Mouse (Mus musculus): Measurements from ENCODE around the gene Myh15. TPM values are rescaled to one million over a fixed set of nuclear protein-coding genes. Genes with fewer than 3 reads are reported as not detected.

Gene Myh15
- polyA plus RNA-seq (2012; rRNA removed): not detected in 2 replicates
- not detected in 2 replicates for polyA plus RNA-seq (2014; fragmentation: Nextera tagmentation; extraction: Ambion mirVana)

DNA sequence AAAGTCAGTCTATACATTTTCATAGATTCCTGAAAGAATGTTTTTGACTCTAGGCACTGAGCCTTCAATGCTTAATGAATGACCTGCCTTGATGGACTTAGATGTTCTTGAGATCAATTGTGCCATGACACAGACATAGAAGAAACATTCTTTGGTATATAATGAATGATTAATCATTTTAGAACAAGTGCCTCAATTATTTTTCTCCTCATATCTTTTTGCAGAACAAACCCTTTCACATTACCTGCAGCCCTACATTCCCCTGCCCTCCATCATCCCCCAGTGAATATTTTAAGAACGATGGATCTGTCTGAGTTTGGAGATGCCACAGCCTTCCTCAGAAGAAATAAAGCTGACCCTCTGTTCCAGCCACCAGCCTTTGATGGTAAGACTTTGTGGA is at the start of gene Myh15:
Gene Myh15, plus strand, starts transcription at position 301 of the 400 bp plus-strand sequence.
- Histone ChIP-seq H3K4me3 (ENCODE audit: insufficient read depth in 1 of 2, low read depth in 2 of 2, low read length in 2 of 2) (no peak within 1 kb of the TSS), H3K4me2 (ENCODE audit: low read depth) (no peak within 1 kb of the TSS), H3K36me3 (replicated peaks; ENCODE audit: control insufficient read depth, insufficient read depth, low read depth) (no peaks in the 10 kb centered on the region), H3K4me1 (replicated peaks; ENCODE audit: control insufficient read depth in 2 of 2, insufficient read depth in 2 of 2, low read length in 1 of 2) (no peaks in the 10 kb centered on the region), H3K9me3 (ENCODE audit: control insufficient read depth, low read length) (no peaks in the 10 kb centered on the region), H3K27ac (no peak within 1 kb of the TSS), H3K9ac (replicated peaks) (no peak within 1 kb of the TSS), H3K27me3 (ENCODE audit: control insufficient read depth, insufficient read depth, low read length) (no peaks in the 10 kb centered on the region)
- ATAC-seq (ENCODE audit: insufficient read depth) (no peak), DNase-seq (ENCODE audit: low read depth in 3 of 3, low spot score in 3 of 3) (no peak)
- 79% methylated on average over 1 of the region's 1 CpGs for WGBS (ENCODE audit: insufficient replicate concordance)
- TF ChIP-seq CTCF (IDR thresholded peaks at IDR 0.05; ENCODE audit: low read depth) (no peak), EP300 (IDR thresholded peaks at IDR 0.05; ENCODE audit: low read depth) (no peak)

DNA sequence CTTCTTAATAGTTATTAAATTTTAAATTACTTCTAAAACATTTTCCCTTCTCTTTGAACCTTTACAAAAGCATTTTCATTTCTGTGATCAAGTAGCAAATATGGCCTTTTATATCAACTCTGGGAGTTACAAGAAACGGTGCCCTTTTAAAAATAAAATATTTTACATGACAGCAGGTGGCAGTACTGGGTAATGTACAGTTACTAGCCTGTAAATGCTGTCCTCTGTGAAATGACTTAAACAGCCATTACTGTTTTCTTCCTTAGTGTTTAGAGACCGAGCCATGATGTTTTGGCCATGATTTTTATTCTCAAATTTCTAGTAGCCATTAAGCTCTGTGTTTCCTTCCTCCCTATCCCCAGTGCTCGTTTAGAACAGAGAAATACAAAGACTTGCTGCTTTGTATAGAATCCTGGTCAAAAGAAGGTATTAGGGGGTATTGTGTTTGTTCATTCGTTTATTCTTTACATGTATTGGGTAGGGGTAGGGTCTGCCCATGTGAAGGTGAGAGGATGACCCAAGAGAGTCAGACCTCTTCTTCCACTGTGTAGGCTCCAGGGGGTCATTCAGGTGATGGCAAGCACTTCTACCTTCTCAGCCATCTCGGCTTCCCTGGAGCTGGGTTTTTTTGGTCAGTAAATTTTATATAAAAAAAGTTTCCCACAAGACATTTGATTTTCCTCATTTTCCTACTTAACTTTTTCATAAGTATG is 40.5 kb upstream of the Myh15 start:
- no peak overlapping the region for H3K4me2 ChIP-seq (ENCODE audit: low read depth)
- no peak overlapping the region for H3K27ac ChIP-seq
- ATAC-seq (ENCODE audit: insufficient read depth): no peak
- H3K9ac ChIP-seq (replicated peaks): no peak overlapping the region
- no peaks in the 10 kb centered on the region for H3K4me1 ChIP-seq (replicated peaks; ENCODE audit: control insufficient read depth in 2 of 2, insufficient read depth in 2 of 2, low read length in 1 of 2)
- no peaks in the 10 kb centered on the region for H3K9me3 ChIP-seq (ENCODE audit: control insufficient read depth, low read length)
- no peak for DNase-seq (ENCODE audit: low read depth in 3 of 3, low spot score in 3 of 3)
- H3K36me3 ChIP-seq (replicated peaks; ENCODE audit: control insufficient read depth, insufficient read depth, low read depth): peaks cover 41% of the 10 kb centered on the region
- WGBS (ENCODE audit: insufficient replicate concordance): 74% methylated on average over 5 of the region's 5 CpGs
- H3K4me3 ChIP-seq (ENCODE audit: insufficient read depth in 1 of 2, low read depth in 2 of 2, low read length in 2 of 2): no peak overlapping the region
- TF ChIP-seq CTCF (IDR thresholded peaks at IDR 0.05; ENCODE audit: low read depth): no peak
- no peak for TF ChIP-seq EP300 (IDR thresholded peaks at IDR 0.05; ENCODE audit: low read depth)
- no peaks in the 10 kb centered on the region for H3K27me3 ChIP-seq (ENCODE audit: control insufficient read depth, insufficient read depth, low read length)

DNA sequence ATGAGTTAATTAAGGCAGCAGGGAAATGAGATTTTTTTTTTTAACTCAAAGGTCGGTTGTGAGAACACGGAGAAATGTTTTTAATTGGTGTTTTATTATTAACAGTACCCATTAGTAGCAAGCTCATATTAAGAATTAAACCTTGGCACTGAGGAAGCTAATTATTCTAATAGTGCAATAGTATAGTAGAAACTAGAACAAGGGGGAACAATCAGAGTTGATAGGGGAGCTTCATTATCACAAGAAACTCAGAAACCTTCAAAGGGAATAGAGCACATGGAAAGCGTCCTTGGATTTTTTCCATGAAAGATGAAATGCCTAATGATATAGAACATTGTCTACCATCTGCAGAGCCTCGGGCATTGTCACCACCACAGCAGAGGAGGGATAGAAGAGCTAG is 21.4 kb upstream of the Myh15 start:
- Histone ChIP-seq H3K4me2 (ENCODE audit: low read depth) (no peak overlapping the region), H3K9me3 (ENCODE audit: control insufficient read depth, low read length) (no peaks in the 10 kb centered on the region), H3K9ac (replicated peaks) (no peak overlapping the region), H3K27me3 (ENCODE audit: control insufficient read depth, insufficient read depth, low read length) (no peaks in the 10 kb centered on the region), H3K27ac (no peak overlapping the region), H3K4me1 (replicated peaks; ENCODE audit: control insufficient read depth in 2 of 2, insufficient read depth in 2 of 2, low read length in 1 of 2) (no peaks in the 10 kb centered on the region), H3K36me3 (replicated peaks; ENCODE audit: control insufficient read depth, insufficient read depth, low read depth) (no peaks in the 10 kb centered on the region), H3K4me3 (ENCODE audit: insufficient read depth in 1 of 2, low read depth in 2 of 2, low read length in 2 of 2) (no peak overlapping the region)
- no peak for DNase-seq (ENCODE audit: low read depth in 3 of 3, low spot score in 3 of 3)
- ATAC-seq (ENCODE audit: insufficient read depth): no peak
- WGBS (ENCODE audit: insufficient replicate concordance): 58% methylated on average over 4 of the region's 4 CpGs
- TF ChIP-seq CTCF (IDR thresholded peaks at IDR 0.05; ENCODE audit: low read depth): no peak
- TF ChIP-seq EP300 (IDR thresholded peaks at IDR 0.05; ENCODE audit: low read depth): no peak

DNA sequence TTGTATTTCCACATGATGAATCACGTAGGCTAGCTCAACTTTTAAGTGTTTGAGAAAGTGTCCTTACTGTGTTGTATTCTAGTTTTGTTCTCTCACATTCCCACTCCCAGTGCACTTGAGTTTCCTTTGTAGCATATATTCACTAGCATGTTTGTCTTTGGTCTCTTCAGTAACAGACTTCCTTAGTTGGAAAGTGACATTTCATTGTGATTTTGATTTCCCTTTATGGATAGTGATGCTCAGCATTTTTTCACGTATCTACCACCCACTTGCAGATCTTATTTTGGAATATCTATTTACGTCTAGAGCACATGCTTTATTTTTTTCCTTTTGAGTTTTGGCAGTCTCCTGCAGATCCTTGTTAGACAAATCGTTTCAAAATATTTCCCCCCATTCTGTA is 19.5 kb upstream of the Myh15 start:
- WGBS (ENCODE audit: insufficient replicate concordance): 59% methylated on average over 4 of the region's 4 CpGs
- ATAC-seq (ENCODE audit: insufficient read depth): no peak
- TF ChIP-seq CTCF (IDR thresholded peaks at IDR 0.05; ENCODE audit: low read depth) (no peak), EP300 (IDR thresholded peaks at IDR 0.05; ENCODE audit: low read depth) (no peak)

DNA sequence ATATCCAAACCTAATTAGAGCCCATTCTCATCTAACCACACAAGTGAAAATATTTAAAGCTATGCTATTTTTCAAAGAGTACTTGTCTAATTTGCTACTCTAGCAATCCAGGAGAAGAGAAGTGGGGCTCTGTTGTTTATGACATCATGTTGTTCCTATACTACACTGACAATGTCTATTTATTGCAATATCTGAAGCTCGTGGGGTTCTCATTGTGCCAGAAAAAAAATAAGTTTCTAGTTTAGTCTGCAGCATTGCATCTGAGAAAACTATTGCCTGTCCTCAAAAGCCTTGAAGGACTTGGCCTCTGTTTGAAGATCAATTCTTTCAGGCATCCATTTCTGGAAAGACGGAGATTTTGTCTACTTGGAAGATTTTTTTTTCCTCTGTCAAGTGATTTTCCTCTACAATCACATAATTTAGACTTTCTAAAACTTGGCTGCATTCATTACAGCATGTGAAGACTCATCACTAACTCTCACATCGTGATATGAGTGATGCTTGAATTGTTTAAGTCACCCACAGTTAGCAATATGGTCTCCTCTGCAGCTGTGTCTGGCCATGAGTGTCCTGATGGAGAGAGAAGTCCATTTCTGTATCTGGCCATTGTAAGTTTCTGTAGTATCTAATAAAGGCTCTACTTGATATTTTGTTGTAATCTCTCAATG is 16.6 kb upstream of the Myh15 start:
- no peak for ATAC-seq (ENCODE audit: insufficient read depth)
- TF ChIP-seq EP300 (IDR thresholded peaks at IDR 0.05; ENCODE audit: low read depth): no peak
- H3K4me1 ChIP-seq (replicated peaks; ENCODE audit: control insufficient read depth in 2 of 2, insufficient read depth in 2 of 2, low read length in 1 of 2): no peaks in the 10 kb centered on the region
- H3K36me3 ChIP-seq (replicated peaks; ENCODE audit: control insufficient read depth, insufficient read depth, low read depth): no peaks in the 10 kb centered on the region
- DNase-seq (ENCODE audit: low read depth in 3 of 3, low spot score in 3 of 3): no peak
- H3K9ac ChIP-seq (replicated peaks): no peak overlapping the region
- H3K4me3 ChIP-seq (ENCODE audit: insufficient read depth in 1 of 2, low read depth in 2 of 2, low read length in 2 of 2): no peak overlapping the region
- no peak overlapping the region for H3K4me2 ChIP-seq (ENCODE audit: low read depth)
- WGBS (ENCODE audit: insufficient replicate concordance): 57% methylated on average over 3 of the region's 3 CpGs
- H3K27ac ChIP-seq: no peak overlapping the region
- H3K9me3 ChIP-seq (ENCODE audit: control insufficient read depth, low read length): no peaks in the 10 kb centered on the region
- no peaks in the 10 kb centered on the region for H3K27me3 ChIP-seq (ENCODE audit: control insufficient read depth, insufficient read depth, low read length)

More for the DNA sequence above, 19.5 kb upstream of the Myh15 start:
- Histone ChIP-seq H3K4me3 (ENCODE audit: insufficient read depth in 1 of 2, low read depth in 2 of 2, low read length in 2 of 2) (no peak overlapping the region), H3K27me3 (ENCODE audit: control insufficient read depth, insufficient read depth, low read length) (no peaks in the 10 kb centered on the region), H3K4me1 (replicated peaks; ENCODE audit: control insufficient read depth in 2 of 2, insufficient read depth in 2 of 2, low read length in 1 of 2) (no peaks in the 10 kb centered on the region), H3K4me2 (ENCODE audit: low read depth) (no peak overlapping the region), H3K36me3 (replicated peaks; ENCODE audit: control insufficient read depth, insufficient read depth, low read depth) (no peaks in the 10 kb centered on the region), H3K9ac (replicated peaks) (no peak overlapping the region), H3K27ac (no peak overlapping the region), H3K9me3 (ENCODE audit: control insufficient read depth, low read length) (no peaks in the 10 kb centered on the region)
- DNase-seq (ENCODE audit: low read depth in 3 of 3, low spot score in 3 of 3): no peak

All from liver, embryonic 14.5 days (tissue).